Mouse (Mus musculus) retina, postnatal 1 day (tissue): ENCODE data around the gene Ggact.
A peak's percentile ranks its signal among the peaks of the same experiment; 100 is the strongest.

Source experiments
- DNase-seq: peaks from one replicate; pipeline ENCODE4 v3.0.0-alpha.2; 2012

The Ggact gene

GRCm38 (mm10) chr14:122913657-122914056, at the start of gene Ggact:
Gene Ggact (minus strand): TSS chr14:122913757.
- DNase-seq = no peak

- DNase-seq = peak; percentile 74
These were observed 44.4 kb upstream of the Ggact start for GRCm38 (mm10) chr14:122957941-122958340.

GRCm38 (mm10) chr14:122953331-122953730, 39.8 kb upstream of the Ggact start:
- DNase-seq = peak; percentile 52

GRCm38 (mm10) chr14:122952556-122952955, 39.0 kb upstream of the Ggact start:
- DNase-seq = no peak

- DNase-seq = no peak
These were observed 38.3 kb upstream of the Ggact start for GRCm38 (mm10) chr14:122951676-122952445.

GRCm38 (mm10) chr14:122950915-122951314, 37.4 kb upstream of the Ggact start:
- DNase-seq = peak; percentile 30

GRCm38 (mm10) chr14:122943475-122943853, 29.9 kb upstream of the Ggact start:
- DNase-seq = no peak

GRCm38 (mm10) chr14:122942757-122943474, 29.4 kb upstream of the Ggact start:
- peak; percentile 90 for DNase-seq

GRCm38 (mm10) chr14:122936460-122936859, 22.9 kb upstream of the Ggact start:
- DNase-seq = no peak

GRCm38 (mm10) chr14:122920011-122920410, 6.5 kb upstream of the Ggact start:
- DNase-seq = no peak

- no peak for DNase-seq
These were observed 4.1 kb upstream of the Ggact start for GRCm38 (mm10) chr14:122917676-122918075.

GRCm38 (mm10) chr14:122912812-122913498, 602 bp downstream of the Ggact start:
- DNase-seq = peak; percentile 67

GRCm38 (mm10) chr14:122912137-122912536, 1.4 kb downstream of the Ggact start:
- DNase-seq = peak; percentile 22

GRCm38 (mm10) chr14:122911265-122911664, 2.3 kb downstream of the Ggact start:
- no peak for DNase-seq

GRCm38 (mm10) chr14:122909368-122910091, 4.0 kb downstream of the Ggact start:
- DNase-seq = no peak

GRCm38 (mm10) chr14:122908075-122908474, 5.5 kb downstream of the Ggact start:
- DNase-seq = no peak

- DNase-seq = no peak
These were observed 8.6 kb downstream of the Ggact start for GRCm38 (mm10) chr14:122905007-122905406.

- no peak for DNase-seq
These were observed 9.6 kb downstream of the Ggact start for GRCm38 (mm10) chr14:122903923-122904351.

- peak; percentile 41 for DNase-seq
These were observed 10.7 kb downstream of the Ggact start for GRCm38 (mm10) chr14:122902884-122903283.

GRCm38 (mm10) chr14:122902136-122902535, 11.4 kb downstream of the Ggact start:
- peak; percentile 25 for DNase-seq

- no peak for DNase-seq
These were observed 11.8 kb downstream of the Ggact start for GRCm38 (mm10) chr14:122901715-122902114.

- no peak for DNase-seq
These were observed 12.4 kb downstream of the Ggact start for GRCm38 (mm10) chr14:122901177-122901576.

GRCm38 (mm10) chr14:122900679-122901078, 12.9 kb downstream of the Ggact start:
- peak; percentile 42 for DNase-seq
